ENCODE assay signal across 24 mouse cellular contexts in the genomic region with DNA sequence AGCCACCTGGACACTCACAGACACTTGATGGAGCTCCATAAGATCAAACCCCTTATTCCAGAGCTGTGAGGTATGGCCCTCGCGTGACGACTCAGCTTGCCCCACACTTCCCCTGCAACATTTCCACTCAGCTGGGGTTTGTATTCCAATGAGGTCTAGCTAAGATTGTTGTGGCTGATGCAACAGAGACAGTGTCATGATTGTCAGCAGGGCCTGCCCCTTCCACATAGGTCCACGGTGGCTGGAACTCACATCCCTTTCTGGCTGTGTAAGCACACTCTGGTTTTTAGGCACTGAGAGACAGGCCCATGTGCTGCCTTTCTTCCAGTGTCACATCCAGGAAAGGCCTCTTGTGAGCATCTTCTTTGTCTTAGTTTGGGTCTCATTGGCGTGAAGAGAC. TPM values are rescaled to one million over a fixed set of nuclear protein-coding genes. Genes with fewer than 3 reads are reported as not detected.
DNase-seq lines count a peak whose midpoint lies in the region; TF ChIP-seq lines count a peak whose summit lies in the region.
"Had no signal": no experiment of that assay in that cellular context is flagged by ENCODE, and none has a peak within 500 bp of the region (broad histone marks: within the 10 kb centered on the region; RNA-seq: fewer than 3 reads in every experiment).

No protein-coding gene starts in this region.

- no peak overlapping the region for H3K27ac ChIP-seq in CH12.LX (ENCODE audit: insufficient read depth, low read depth)

- TF ChIP-seq CTCF in CH12.LX (conservative IDR thresholded peaks at IDR 0.05 in 1 of 2, IDR thresholded peaks at IDR 0.05 in 1 of 2; ENCODE audit: low read depth in 2 of 2, low read length in 2 of 2), result no peak

- H3K4me3 ChIP-seq in CH12.LX (replicated peaks in 1 of 3; ENCODE audit: low read depth in 2 of 3, low read length in 2 of 3, poor library complexity in 1 of 3), result no peak overlapping the region

- H3K36me3 ChIP-seq in CH12.LX (replicated peaks in 1 of 2; ENCODE audit: control insufficient read depth in 1 of 2, insufficient read depth in 1 of 2, low read length in 1 of 2), result no peaks in the 10 kb centered on the region
- H3K36me3 ChIP-seq: G1E had no signal

- no peak for TF ChIP-seq POLR2A in CH12.LX (IDR thresholded peaks at IDR 0.05; ENCODE audit: low read depth, low read length)

- peaks cover 9% of the 10 kb centered on the region for H3K9me3 ChIP-seq in CH12.LX (replicated peaks; ENCODE audit: low read length)
- H3K9me3 ChIP-seq: G1E had no signal

- TF ChIP-seq RAD21 in CH12.LX (IDR thresholded peaks at IDR 0.05; ENCODE audit: low read depth, low read length), result no peak

- H3K9ac ChIP-seq in CH12.LX (ENCODE audit: insufficient read depth, low read depth), result no peak overlapping the region

- H3K79me2 ChIP-seq in CH12.LX (replicated peaks; ENCODE audit: control insufficient read depth, extremely low read depth, insufficient read depth, poor library complexity, severe bottlenecking), result no peaks in the 10 kb centered on the region

- in situ Hi-C loops in CH12.LX (cut with MboI; ENCODE audit: low pct_ligation_motif_present, low pct_unique_long_range_greater_than_20kb, low sequenced_read_pairs), result no loop called here

- DNase-seq in heart, adult 11 months, result peak; percentile 72
- no peak for DNase-seq in heart, adult 9 months (ENCODE audit: low spot score in 2 of 2)
- DNase-seq in CH12.LX (ENCODE audit: extremely low read depth), result peak; percentile 50
- DNase-seq in B cell, adult 2 months, result no peak
- DNase-seq: adrenal gland, adult 2 months; adrenal gland, adult 8-10 months; adrenal gland, postnatal 10 days; adrenal gland, postnatal 14 days; adrenal gland, postnatal 25 days; adrenal gland, postnatal 36 days; cerebellum, adult 11 months; cerebellum, adult 11-12 months; cerebellum, adult 18-20 months; cerebellum, adult 2 months; cerebellum, adult 8-10 months had no signal

- no peak for TF ChIP-seq EP300 in CH12.LX (IDR thresholded peaks at IDR 0.05; ENCODE audit: low read length)

- H3K27me3 ChIP-seq in CH12.LX (replicated peaks), result peaks cover 2% of the 10 kb centered on the region

- peaks cover 16 to 23% of the 10 kb centered on the region in 2 experiments for H3K4me1 ChIP-seq in CH12.LX (ENCODE audit: control insufficient read depth in 1 of 2, insufficient read depth in 2 of 2)

- H3K4me2 ChIP-seq in CH12.LX (ENCODE audit: insufficient read depth, low read depth, poor library complexity, severe bottlenecking), result no peak overlapping the region

- dilution Hi-C loops in CH12.LX (cut with MboI; ENCODE audit: extremely low pct_ligation_motif_present, extremely low pct_unique_long_range_greater_than_20kb, low sequenced_read_pairs), result no loop called here

TF ChIP-seq in CH12.LX, 34 proteins besides CTCF, POLR2A, EP300 and RAD21:
- TF ChIP-seq GABPA (IDR thresholded peaks at IDR 0.05; ENCODE audit: insufficient replicate concordance, low read depth, low read length) (no peak), ZNF384 (IDR thresholded peaks at IDR 0.05; ENCODE audit: low read depth, low read length) (no peak), ETS1 (conservative IDR thresholded peaks at IDR 0.05; ENCODE audit: low read depth, low read length) (peak; percentile 40), MAZ (IDR thresholded peaks at IDR 0.05; ENCODE audit: low read depth, low read length) (no peak), SMC3 (IDR thresholded peaks at IDR 0.05; ENCODE audit: low read depth, low read length) (no peak), TBP (conservative IDR thresholded peaks at IDR 0.05; ENCODE audit: low read depth, low read length) (no peak)

RNA-seq across cellular contexts. Expression of a gene that starts 31.0 kb away (rescaled TPM):
- total RNA-seq in CH12.LX (2012; rRNA removed) (not detected in 2 replicates), CH12.LX (2014; rRNA removed) (not detected in 2 replicates)
- not detected in 2 replicates for polyA plus RNA-seq in CH12.LX (2012; ENCODE audit: insufficient read length, low read depth)
- total RNA-seq: adrenal gland, adult 18-20 months; adrenal gland, adult 2 months; adrenal gland, adult 8-10 months; adrenal gland, postnatal 10 days; adrenal gland, postnatal 14 days; adrenal gland, postnatal 25 days; adrenal gland, postnatal 36 days; ES-E14; G1E; MEL had no signal
- polyA plus RNA-seq: activated CD4-positive, CD25-positive, alpha-beta regulatory T cell, adult 4 months; adrenal gland, adult 2 months; C2C12; CD4-positive, CD25-positive, alpha-beta regulatory T cell, adult 4 months; G1E; Patski had no signal

RNA-seq across cellular contexts. Expression of a gene that starts 34.6 kb away (rescaled TPM):
- total RNA-seq in CH12.LX (2012; rRNA removed) (18.7 and 21.4 TPM in 2 replicates), CH12.LX (2014; rRNA removed) (19.8 and 20.6 TPM in 2 replicates)
- polyA plus RNA-seq in CH12.LX (2012; ENCODE audit: insufficient read length, low read depth), result 35.0 and 35.1 TPM in 2 replicates

RNA-seq across cellular contexts. Expression of a gene that starts 41.8 kb away (rescaled TPM):
- total RNA-seq in CH12.LX (2012; rRNA removed) (0.21 TPM in 2 replicates), CH12.LX (2014; rRNA removed) (not detected in 2 replicates)
- polyA plus RNA-seq in CH12.LX (2012; ENCODE audit: insufficient read length, low read depth), result 0.24 and 0.29 TPM in 2 replicates

RNA-seq across cellular contexts. Expression of a gene that starts 45.0 kb away (rescaled TPM):
- 0.08 TPM in 1 of 2 replicates, not detected in the other for total RNA-seq in CH12.LX (2012; rRNA removed)
- not detected in 2 replicates for total RNA-seq in CH12.LX (2014; rRNA removed)
- 0.64 and 0.90 TPM in 2 replicates for polyA plus RNA-seq in CH12.LX (2012; ENCODE audit: insufficient read length, low read depth)
- total RNA-seq: MEL had no signal
- polyA plus RNA-seq: activated CD4-positive, CD25-positive, alpha-beta regulatory T cell, adult 4 months; adrenal gland, adult 2 months; brain, embryonic 14.5 days; C2C12; CD4-positive, CD25-positive, alpha-beta regulatory T cell, adult 4 months; G1E had no signal

Comparison
In these comparisons a context has a peak if more than half of its experiments do, and no peak if none do; other contexts are left out.
1. DNase-seq: peak in heart, adult 11 months (single experiment) and CH12.LX (single experiment); none in heart, adult 9 months (0 of 2) and B cell, adult 2 months (0 of 2).